Mouse (Mus musculus) bone marrow, adult 2 months (tissue): ENCODE results near the gene Ccl1.

Source experiments
- CTCF ChIP-seq: fragments of 200-500 bp; IDR thresholded peaks from 2 replicates; pipeline ENCODE4 v1.5.1; 2011; ENCODE audit warnings: low read length, control low read depth; ENCODE audit not compliant: control insufficient read depth, insufficient read depth
- POLR2A ChIP-seq: fragments of 200-500 bp; IDR thresholded peaks from 2 replicates; pipeline ENCODE4 v1.6.1; 2011; ENCODE audit warnings: low read depth, mild to moderate bottlenecking, control low read depth, low read length, borderline replicate concordance; ENCODE audit not compliant: control insufficient read depth

- TF ChIP-seq POLR2A (no peak), CTCF (no peak)
Observed at GRCm38 (mm10) chr11:82163285-82163684, 142.2 kb downstream of the Ccl1 start.
